Mouse (Mus musculus) ES-E14 (cell line): ENCODE results near the gene Ttf1.

Experiments used
- HCFC1 ChIP-seq: IDR thresholded peaks from 2 replicates; pipeline ENCODE4 v1.6.1; 2012; ENCODE audit warnings: low read length, inconsistent platforms, borderline replicate concordance; ENCODE audit not compliant: insufficient read depth
- MAFK ChIP-seq: IDR thresholded peaks from 2 replicates; pipeline ENCODE4 v1.6.1; 2014; ENCODE audit warnings: mild to moderate bottlenecking, low read depth, low read length, inconsistent platforms; ENCODE audit not compliant: insufficient read depth
- ZC3H11A ChIP-seq: IDR thresholded peaks from 2 replicates; pipeline ENCODE4 v1.6.1; 2012; ENCODE audit warnings: low read depth, mild to moderate bottlenecking, inconsistent platforms, low read length, borderline replicate concordance
- ZNF384 ChIP-seq: IDR thresholded peaks from 2 replicates; pipeline ENCODE4 v1.6.1; 2012; ENCODE audit warnings: low read depth, low read length, inconsistent platforms

- TF ChIP-seq ZC3H11A: no peak
- TF ChIP-seq ZNF384: peak; percentile 95
- peak; percentile 50; the same call in 1 of the 2 replicates for TF ChIP-seq MAFK
- TF ChIP-seq HCFC1: no peak
Observed at GRCm38 (mm10) chr2:29100822-29101534, 40.9 kb downstream of the Ttf1 start.
